15 mouse cellular contexts compared by ENCODE assay signal in genomic region chr9:42209666-42210065, GRCm38 (mm10). TPM values are rescaled to one million over a fixed set of nuclear protein-coding genes. Genes with fewer than 3 reads are reported as not detected.
DNase-seq lines count a peak whose midpoint lies in the region; ATAC-seq and TF ChIP-seq lines count a peak whose summit lies in the region.
"Had no signal": no experiment of that assay in that cellular context is flagged by ENCODE, and none has a peak within 500 bp of the region (broad histone marks: within the 10 kb centered on the region; RNA-seq: fewer than 3 reads in every experiment).

No protein-coding gene starts in this region.

- no peaks in the 10 kb centered on the region for H3K36me3 ChIP-seq in hindbrain, embryonic 13.5 days
- H3K36me3 ChIP-seq in hindbrain, postnatal 0 days (ENCODE audit: insufficient read depth, low read length), result no peaks in the 10 kb centered on the region
- no peaks in the 10 kb centered on the region for H3K36me3 ChIP-seq in forebrain, embryonic 12.5 days (replicated peaks)
- H3K36me3 ChIP-seq: limb, embryonic 12.5 days; liver, embryonic 15.5 days; midbrain, embryonic 13.5 days had no signal

- TF ChIP-seq CTCF in hindbrain, postnatal 0 days (IDR thresholded peaks at IDR 0.05; ENCODE audit: low read depth), result no peak

- no peak overlapping the region for H3K4me3 ChIP-seq in hindbrain, embryonic 13.5 days
- no peak overlapping the region for H3K4me3 ChIP-seq in hindbrain, postnatal 0 days (ENCODE audit: low read length)
- no peak overlapping the region for H3K4me3 ChIP-seq in forebrain, embryonic 12.5 days (replicated peaks)
- H3K4me3 ChIP-seq: erythroblast, embryonic 14.5 days; limb, embryonic 12.5 days; liver, embryonic 15.5 days; midbrain, embryonic 13.5 days had no signal

- WGBS in hindbrain, embryonic 13.5 days, result 97% methylated on average over 6 of the region's 6 CpGs
- 88% methylated on average over 6 of the region's 6 CpGs for WGBS in hindbrain, postnatal 0 days
- 90% methylated on average over 6 of the region's 6 CpGs for WGBS in forebrain, embryonic 12.5 days

- H3K9me3 ChIP-seq in hindbrain, embryonic 13.5 days, result no peaks in the 10 kb centered on the region
- no peaks in the 10 kb centered on the region for H3K9me3 ChIP-seq in hindbrain, postnatal 0 days (ENCODE audit: low read length)
- H3K9me3 ChIP-seq in forebrain, embryonic 12.5 days, result no peaks in the 10 kb centered on the region
- H3K9me3 ChIP-seq: limb, embryonic 12.5 days; liver, embryonic 15.5 days; midbrain, embryonic 13.5 days had no signal

- H3K4me1 ChIP-seq in hindbrain, embryonic 13.5 days (replicated peaks), result peaks cover 13% of the 10 kb centered on the region
- H3K4me1 ChIP-seq in hindbrain, postnatal 0 days (ENCODE audit: insufficient read depth, low read length), result no peaks in the 10 kb centered on the region
- H3K4me1 ChIP-seq in forebrain, embryonic 12.5 days, result no peaks in the 10 kb centered on the region; the same call in 1 of the 2 replicates
- H3K4me1 ChIP-seq: liver, embryonic 15.5 days had no signal

- no peak overlapping the region for H3K9ac ChIP-seq in hindbrain, embryonic 13.5 days
- H3K9ac ChIP-seq in hindbrain, postnatal 0 days (replicated peaks; ENCODE audit: low read length), result no peak overlapping the region
- H3K9ac ChIP-seq in forebrain, embryonic 12.5 days, result no peak overlapping the region
- H3K9ac ChIP-seq: limb, embryonic 12.5 days; liver, embryonic 15.5 days; midbrain, embryonic 13.5 days had no signal

- no peaks in the 10 kb centered on the region for H3K27me3 ChIP-seq in hindbrain, embryonic 13.5 days
- H3K27me3 ChIP-seq in hindbrain, postnatal 0 days (ENCODE audit: insufficient read depth, low read length), result no peaks in the 10 kb centered on the region
- no peaks in the 10 kb centered on the region for H3K27me3 ChIP-seq in forebrain, embryonic 12.5 days
- H3K27me3 ChIP-seq: liver, embryonic 15.5 days; midbrain, embryonic 13.5 days had no signal

- H3K27ac ChIP-seq in hindbrain, embryonic 13.5 days, result peak overlapping the region; percentile 44; the same call in 1 of the 2 replicates
- no peak overlapping the region for H3K27ac ChIP-seq in hindbrain, postnatal 0 days
- no peak overlapping the region for H3K27ac ChIP-seq in forebrain, embryonic 12.5 days
- H3K27ac ChIP-seq: limb, embryonic 12.5 days; liver, embryonic 15.5 days; midbrain, embryonic 13.5 days had no signal

- no peak overlapping the region for H3K4me2 ChIP-seq in hindbrain, embryonic 13.5 days
- no peak overlapping the region for H3K4me2 ChIP-seq in hindbrain, postnatal 0 days (ENCODE audit: low read depth, low read length)
- no peak overlapping the region for H3K4me2 ChIP-seq in forebrain, embryonic 12.5 days
- H3K4me2 ChIP-seq: limb, embryonic 12.5 days; liver, embryonic 15.5 days; midbrain, embryonic 13.5 days had no signal

- ATAC-seq in hindbrain, embryonic 13.5 days (ENCODE audit: low FRiP score), result no peak
- ATAC-seq in hindbrain, postnatal 0 days, result no peak
- no peak for ATAC-seq in forebrain, embryonic 12.5 days (ENCODE audit: low FRiP score)
- ATAC-seq: midbrain, embryonic 13.5 days had no signal

- no peak for DNase-seq in hindbrain, postnatal 0 days (ENCODE audit: low spot score)
- peak; percentile 12 for DNase-seq in 416B (ENCODE audit: low read depth)
- peak; percentile 56 for DNase-seq in NIH3T3 (ENCODE audit: low read depth)
- peak; percentile 57 for DNase-seq in induced T-regulatory cell, adult 2 months (ENCODE audit: low read depth)
- DNase-seq in cerebellum, postnatal 14 days, result no peak
- no peak for DNase-seq in thymus, postnatal 0 days (ENCODE audit: low spot score)
- DNase-seq: cerebellum, adult 9-10 months; heart, postnatal 14 days; lung, postnatal 4 days had no signal

RNA-seq across cellular contexts. Expression of gene Sc5d, which starts 54.4 kb away (rescaled TPM):
- polyA plus RNA-seq in hindbrain, embryonic 13.5 days (2015; fragmentation: Nextera tagmentation; extraction: Ambion mirVana), result 63.0 and 72.2 TPM in 2 replicates
- 54.6 and 57.0 TPM in 2 replicates for total RNA-seq in hindbrain, postnatal 0 days (2014; rRNA removed)
- polyA plus RNA-seq in hindbrain, postnatal 0 days (2015; fragmentation: Nextera tagmentation; extraction: Ambion mirVana), result 69.1 and 71.9 TPM in 2 replicates
- polyA plus RNA-seq in forebrain, embryonic 12.5 days (2016; fragmentation: Nextera tagmentation; extraction: Ambion mirVana), result 64.8 and 65.9 TPM in 2 replicates
- polyA plus RNA-seq in thymus, postnatal 0 days (2015; fragmentation: Nextera tagmentation; extraction: Ambion mirVana), result 54.7 and 58.3 TPM in 2 replicates

Comparison
In these comparisons a context has a peak if more than half of its experiments do, and no peak if none do; other contexts are left out.
1. DNase-seq: peak in 416B (single experiment), NIH3T3 (single experiment) and induced T-regulatory cell, adult 2 months (single experiment); none in hindbrain, postnatal 0 days (single experiment), cerebellum, postnatal 14 days (0 of 2) and thymus, postnatal 0 days (single experiment).